Mouse (Mus musculus): ENCODE data around the gene Lsamp.

DNA sequence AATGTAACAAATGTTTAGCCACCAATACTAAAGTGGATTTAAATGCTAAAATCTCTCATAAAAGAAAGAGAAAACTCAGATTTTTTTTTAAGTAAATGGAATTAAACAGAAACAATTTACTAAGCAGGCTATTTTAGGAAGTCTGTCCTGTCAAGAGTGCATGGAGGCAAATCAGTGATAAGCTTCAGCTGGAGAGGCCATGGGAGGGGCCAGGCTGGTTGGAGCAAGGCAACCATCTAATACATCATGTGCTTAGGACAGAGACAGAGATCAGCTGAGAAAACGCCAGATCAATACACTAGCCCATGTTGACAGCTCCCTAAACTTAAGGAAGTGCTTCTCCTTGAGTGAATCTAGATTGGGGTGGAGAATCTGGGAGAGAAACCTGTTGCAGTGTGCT is 1793.4 kb downstream of the Lsamp start:
- TF ChIP-seq CTCF (IDR thresholded peaks at IDR 0.05; ENCODE audit: low read depth, low read length) (no peak), POLR2A (IDR thresholded peaks at IDR 0.05; ENCODE audit: extremely low read depth, insufficient read depth, low read length) (no peak)
